Mouse (Mus musculus) kidney, embryonic 16.5 days (tissue): ENCODE measurements around the gene Srp68. TPM values are rescaled to one million over a fixed set of nuclear protein-coding genes. Genes with fewer than 3 reads are reported as not detected.

ENCODE experiments used
- ATAC-seq: fragments of 200-750 bp; cut with Nextera tagmentation; 2 replicates; pipeline ENCODE4 v1.8.0; 2017; ENCODE audit warnings: moderate TSS enrichment; ENCODE audit not compliant: low FRiP score, low TSS enrichment
- H3K27ac ChIP-seq: fragments of 300-500 bp; sonication (generic); 2 replicates; pipeline ENCODE4 v1.5.1; 2014; ENCODE audit warnings: low read length
- H3K27me3 ChIP-seq: fragments of 300-500 bp; sonication (generic); 2 replicates; pipeline ENCODE4 v1.6.1; 2014; ENCODE audit warnings: low read length, control low read depth, mixed read lengths; ENCODE audit not compliant: insufficient read depth
- H3K36me3 ChIP-seq: fragments of 300-500 bp; sonication (generic); 2 replicates; pipeline ENCODE4 v1.6.1; 2014; ENCODE audit warnings: low read length, control low read depth, mixed read lengths; ENCODE audit not compliant: insufficient read depth
- H3K4me1 ChIP-seq: fragments of 300-500 bp; sonication (generic); 2 replicates; pipeline ENCODE4 v1.6.1; 2014; ENCODE audit warnings: low read length, control low read depth, mixed read lengths; ENCODE audit not compliant: insufficient read depth
- H3K4me2 ChIP-seq: fragments of 300-500 bp; sonication (generic); replicated peaks from 2 replicates; pipeline ENCODE4 v1.6.1; 2014; ENCODE audit warnings: low read depth, low read length
- H3K4me3 ChIP-seq: fragments of 300-500 bp; sonication (generic); 2 replicates; pipeline ENCODE4 v1.5.1; 2014; ENCODE audit warnings: mild to moderate bottlenecking, low read length
- H3K9ac ChIP-seq: fragments of 300-500 bp; sonication (generic); replicated peaks from 2 replicates; pipeline ENCODE4 v1.6.1; 2014; ENCODE audit warnings: low read length
- H3K9me3 ChIP-seq: fragments of 300-500 bp; sonication (generic); 2 replicates; pipeline ENCODE4 v1.6.1; 2016; ENCODE audit warnings: low read length, control low read depth
- WGBS: fragments of 180-500 bp; shearing (Covaris S2); extraction: QIAGEN DNeasy Blood & Tissue Kit; methylation state at CpG from one replicate; pipeline ENCODE4 v1.1.7; 2014; 5-methylcytosine and 5-hydroxymethylcytosine counted together
- polyA plus RNA-seq: library from polyadenylated mRNA; unstranded; fragments of >200 nt; fragmentation: Nextera tagmentation; extraction: Ambion mirVana; gene quantifications from 2 replicates; pipeline ENCODE4 v1.2.1, GENCODE M21; 2015

The Srp68 gene
- polyA plus RNA-seq, result 95.9 and 96.7 TPM in 2 replicates

DNA sequence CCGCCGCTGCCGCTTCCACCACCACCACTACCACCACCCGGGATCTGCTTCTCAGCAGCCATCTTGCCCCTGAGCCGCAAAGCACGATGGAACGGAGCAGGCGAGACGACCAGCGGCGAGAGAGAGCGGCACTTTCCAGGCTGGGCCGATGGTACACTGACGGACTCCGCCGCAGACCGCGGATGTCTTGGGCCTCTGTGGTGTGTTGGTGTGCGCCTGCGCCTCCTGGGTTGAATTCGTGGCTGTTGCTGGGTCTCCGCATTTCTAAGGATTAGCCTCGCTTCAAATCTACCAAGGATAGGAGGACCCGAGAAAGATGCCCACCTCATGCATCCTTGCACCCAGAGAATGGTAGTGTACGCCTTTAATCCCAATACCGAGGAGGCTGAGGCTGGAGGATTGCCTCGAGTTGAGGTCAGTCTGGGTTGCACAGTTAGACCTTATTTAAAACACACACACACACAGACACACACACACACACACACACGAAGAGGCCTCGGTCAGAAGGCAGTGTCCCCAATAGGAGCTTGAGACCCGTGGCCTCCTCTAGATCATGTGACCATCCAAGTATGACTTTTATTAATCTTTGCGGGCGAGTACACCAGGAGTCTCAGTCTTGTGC lies at the start of gene Srp68:
Gene Srp68, minus strand, starts transcription at position 173 of the 622 bp plus-strand sequence.
- WGBS, result 2% methylated on average over 30 of the region's 32 CpGs

GRCm38 (mm10) chr11:116318719-116319659 lies 45.0 kb upstream of the Srp68 start:
- H3K36me3 ChIP-seq, result no peaks in the 10 kb centered on the region
- 1% methylated on average over 41 of the region's 41 CpGs for WGBS
- no peaks in the 10 kb centered on the region for H3K4me1 ChIP-seq
- no peak overlapping the region for H3K27ac ChIP-seq
- no peaks in the 10 kb centered on the region for H3K27me3 ChIP-seq
- peak; percentile 82 for ATAC-seq
- no peaks in the 10 kb centered on the region for H3K9me3 ChIP-seq
- peak overlapping the region; percentile 77 for H3K9ac ChIP-seq
- H3K4me2 ChIP-seq, result peak overlapping the region; percentile 89
- peak overlapping the region; percentile 50 for H3K4me3 ChIP-seq

More for the DNA sequence above, at the start of gene Srp68:
- Histone ChIP-seq H3K27ac (peak within 1 kb of the TSS; percentile 84), H3K9me3 (no peaks in the 10 kb centered on the region), H3K4me2 (peak within 1 kb of the TSS; percentile 74), H3K4me3 (peak within 1 kb of the TSS; percentile 82), H3K36me3 (peaks cover 16% of the 10 kb centered on the region), H3K27me3 (no peaks in the 10 kb centered on the region), H3K4me1 (peaks cover 22% of the 10 kb centered on the region), H3K9ac (peak within 1 kb of the TSS; percentile 93)
- peak; percentile 98 for ATAC-seq

DNA sequence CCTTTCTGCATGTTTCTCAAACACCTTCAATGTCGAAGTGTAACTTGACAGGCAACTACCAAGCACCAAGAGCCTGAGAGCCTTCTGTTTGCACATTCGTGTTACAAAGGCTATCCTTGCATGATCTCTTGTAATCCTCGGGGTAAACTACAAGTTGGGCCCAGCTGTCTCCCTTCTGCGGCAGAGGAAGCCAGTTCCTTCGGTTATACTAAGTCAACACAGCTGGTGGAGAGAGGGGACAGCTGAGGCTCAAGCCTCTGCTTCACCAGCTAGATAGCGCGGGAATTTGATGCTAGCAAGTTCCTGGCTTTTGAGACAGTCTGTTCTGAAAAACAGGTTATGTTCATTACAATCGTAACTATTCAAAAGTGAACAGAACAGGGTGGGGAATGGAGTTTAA lies 38.3 kb upstream of the Srp68 start:
- H3K4me1 ChIP-seq, result no peaks in the 10 kb centered on the region
- H3K4me3 ChIP-seq, result no peak overlapping the region
- no peaks in the 10 kb centered on the region for H3K36me3 ChIP-seq
- 41% methylated on average over 8 of the region's 8 CpGs for WGBS
- no peaks in the 10 kb centered on the region for H3K9me3 ChIP-seq
- H3K27me3 ChIP-seq, result no peaks in the 10 kb centered on the region
- H3K4me2 ChIP-seq, result no peak overlapping the region
- H3K27ac ChIP-seq, result no peak overlapping the region
- no peak for ATAC-seq
- H3K9ac ChIP-seq, result no peak overlapping the region

- 40% methylated on average over 8 of the region's 8 CpGs for WGBS
- Histone ChIP-seq H3K4me1 (no peaks in the 10 kb centered on the region), H3K27ac (no peak overlapping the region), H3K27me3 (no peaks in the 10 kb centered on the region), H3K36me3 (no peaks in the 10 kb centered on the region), H3K4me2 (no peak overlapping the region), H3K4me3 (no peak overlapping the region), H3K9ac (no peak overlapping the region), H3K9me3 (no peaks in the 10 kb centered on the region)
- no peak for ATAC-seq
These were observed 37.2 kb upstream of the Srp68 start for GRCm38 (mm10) chr11:116311169-116311568.

DNA sequence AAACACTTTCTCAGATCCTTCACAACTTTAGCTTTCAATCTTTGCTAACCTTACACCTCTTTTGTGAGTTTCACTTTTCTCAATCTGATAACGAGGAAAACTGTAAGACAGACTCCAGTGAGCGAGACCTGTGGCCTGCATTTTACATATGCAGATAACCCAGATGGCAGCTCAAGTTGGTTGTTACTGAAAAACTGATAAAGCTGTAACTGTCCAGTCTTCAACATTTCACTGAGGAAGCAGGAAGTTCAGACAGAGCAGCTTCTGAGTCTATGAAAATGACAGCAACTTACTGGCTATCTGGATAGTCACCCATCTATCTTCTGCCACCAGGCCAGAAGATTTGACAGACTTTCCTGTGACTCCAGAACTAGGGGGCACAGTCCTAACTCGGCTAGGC lies 35.6 kb upstream of the Srp68 start:
- ATAC-seq, result no peak
- H3K4me2 ChIP-seq, result no peak overlapping the region

GRCm38 (mm10) chr11:116307762-116308531 lies 33.9 kb upstream of the Srp68 start:
- Histone ChIP-seq H3K27me3 (no peaks in the 10 kb centered on the region), H3K36me3 (peaks cover 16% of the 10 kb centered on the region), H3K9ac (no peak overlapping the region), H3K4me2 (no peak overlapping the region), H3K4me3 (no peak overlapping the region), H3K27ac (no peak overlapping the region), H3K9me3 (no peaks in the 10 kb centered on the region), H3K4me1 (peaks cover 5% of the 10 kb centered on the region)
- ATAC-seq, result no peak
- WGBS, result 92% methylated on average over 12 of the region's 12 CpGs

More for the DNA sequence above, 35.6 kb upstream of the Srp68 start:
- no peaks in the 10 kb centered on the region for H3K27me3 ChIP-seq
- H3K4me1 ChIP-seq, result peaks cover 5% of the 10 kb centered on the region
- H3K27ac ChIP-seq, result no peak overlapping the region
- no peaks in the 10 kb centered on the region for H3K9me3 ChIP-seq
- no peak overlapping the region for H3K9ac ChIP-seq
- 83% methylated on average over 3 of the region's 3 CpGs for WGBS
- peaks cover 2% of the 10 kb centered on the region for H3K36me3 ChIP-seq
- H3K4me3 ChIP-seq, result no peak overlapping the region

DNA sequence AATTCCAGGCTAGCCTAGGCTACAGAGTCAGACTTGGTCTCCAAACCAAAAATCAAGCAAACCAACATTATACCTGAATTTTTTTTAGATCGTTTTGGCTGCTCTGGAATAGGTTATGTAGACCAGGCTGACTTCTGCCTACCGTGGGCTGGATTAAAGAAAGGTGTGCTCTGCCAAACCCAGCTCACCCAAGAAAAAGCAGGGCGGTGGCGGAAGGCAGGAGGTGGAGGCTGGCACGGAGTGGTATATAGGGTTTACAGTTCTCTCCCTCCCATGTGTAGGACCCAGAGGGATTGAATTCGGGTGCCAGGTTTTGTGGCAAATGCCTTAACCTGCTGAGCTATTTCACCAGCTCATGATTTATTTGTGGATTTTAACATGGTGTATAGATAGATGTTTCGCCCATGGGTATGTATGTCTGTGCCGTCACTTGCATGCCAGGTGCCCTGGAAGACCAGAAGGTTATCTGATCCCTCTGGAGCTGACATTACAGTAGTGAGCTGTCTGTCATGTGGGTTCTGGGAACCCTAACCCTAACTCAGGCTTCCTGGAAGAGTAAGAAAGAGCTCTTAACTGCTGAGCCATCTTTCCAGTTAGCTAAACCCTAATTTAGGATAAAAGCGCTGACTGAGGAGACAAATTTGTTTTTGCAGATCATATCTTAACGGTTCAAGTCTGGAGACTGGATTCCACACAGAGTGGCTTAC lies 33.2 kb upstream of the Srp68 start, which contains the start of gene Exoc7:
Gene Exoc7, minus strand, starts transcription at position 215 of the 707 bp plus-strand sequence.
- peak; percentile 33; the same call in 1 of the 2 replicates for ATAC-seq
- H3K27me3 ChIP-seq, result no peaks in the 10 kb centered on the region
- H3K4me1 ChIP-seq, result peaks cover 5% of the 10 kb centered on the region
- H3K9me3 ChIP-seq, result no peaks in the 10 kb centered on the region
- H3K9ac ChIP-seq, result peak within 1 kb of the TSS; percentile 87
- H3K4me3 ChIP-seq, result peak within 1 kb of the TSS; percentile 91
- peak within 1 kb of the TSS; percentile 93 for H3K4me2 ChIP-seq
- 0 out of 2 replicates have a peak within 1 kb of the TSS, but pooled peaks have one; percentile 55 for H3K27ac ChIP-seq
- WGBS, result 81% methylated on average over 10 of the region's 10 CpGs
- peaks cover 21% of the 10 kb centered on the region for H3K36me3 ChIP-seq

- 0 out of 2 replicates have a peak overlapping the region, but pooled peaks have one; percentile 55 for H3K27ac ChIP-seq
- WGBS, result 1% methylated on average over 53 of the region's 53 CpGs
These were observed 32.3 kb upstream of the Srp68 start for GRCm38 (mm10) chr11:116306126-116306982.

More at GRCm38 (mm10) chr11:116306126-116306982, 32.3 kb upstream of the Srp68 start:
- Histone ChIP-seq H3K4me3 (peak overlapping the region; percentile 91), H3K4me2 (peak overlapping the region; percentile 93), H3K4me1 (peaks cover 5% of the 10 kb centered on the region), H3K9ac (peak overlapping the region; percentile 87), H3K27me3 (no peaks in the 10 kb centered on the region), H3K9me3 (no peaks in the 10 kb centered on the region), H3K36me3 (peaks cover 27% of the 10 kb centered on the region)
- ATAC-seq, result peak; percentile 95
